Mouse (Mus musculus) ES-Bruce4 (cell line): ENCODE data around the gene Stard3.

Source experiments
- CTCF ChIP-seq: IDR thresholded peaks from one replicate; pipeline ENCODE4 v1.8.1; 2011; ENCODE audit warnings: low read depth, low read length
- POLR2A ChIP-seq: IDR thresholded peaks from one replicate; pipeline ENCODE4 v1.8.1; 2011; ENCODE audit warnings: low read length; ENCODE audit not compliant: insufficient read depth

DNA sequence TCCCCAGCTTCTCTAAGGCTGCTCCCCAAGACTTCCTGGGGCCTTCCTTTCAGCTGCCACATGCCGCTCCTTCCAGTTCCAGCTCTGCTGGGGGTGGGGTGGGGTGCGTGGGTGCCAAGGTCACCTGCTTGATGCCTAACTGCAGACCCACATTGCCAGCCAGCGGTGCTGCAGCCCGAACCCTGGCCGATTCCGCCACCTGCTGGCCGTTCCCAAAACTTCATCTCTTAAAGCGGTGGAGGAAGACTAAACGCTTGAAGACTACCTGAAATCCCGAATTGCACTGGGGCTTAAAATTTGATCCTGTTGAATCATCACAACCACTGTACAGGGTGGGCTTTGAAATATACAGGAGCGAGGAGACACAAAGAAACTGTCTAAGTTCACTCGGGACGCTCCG, 12.9 kb upstream of the Stard3 start:
- TF ChIP-seq CTCF (peak; percentile 84), POLR2A (no peak)
